Mouse (Mus musculus): ENCODE results near the gene Mosmo.

DNA sequence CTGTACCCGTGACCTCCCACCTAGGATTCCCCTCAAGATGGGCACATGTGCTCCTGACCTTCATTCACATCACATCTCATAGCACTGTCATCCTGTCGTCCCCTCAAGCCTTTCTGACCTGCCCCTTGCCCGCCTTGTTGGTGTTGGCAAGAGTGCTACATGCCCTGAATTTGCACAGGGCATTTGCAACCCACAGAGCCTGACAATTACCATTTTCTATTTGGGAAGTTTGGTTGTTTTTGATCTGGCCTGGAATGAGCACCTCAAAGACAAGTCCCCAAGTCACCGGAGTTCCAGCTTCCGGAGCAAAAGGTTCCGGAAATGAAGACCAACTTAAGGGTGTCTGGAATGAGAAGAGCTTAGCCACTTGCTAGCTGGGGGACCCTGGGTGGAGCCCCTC, 61.6 kb downstream of the Mosmo start, which contains the start of gene Vwa3a:
- no peak for TF ChIP-seq CTCF (IDR thresholded peaks at IDR 0.05; ENCODE audit: insufficient read depth, low read length)
- TF ChIP-seq POLR2A (IDR thresholded peaks at IDR 0.05; ENCODE audit: borderline replicate concordance, extremely low read depth, low read depth, low read length): no peak

Data from lung, adult 2 months (tissue).